Mouse (Mus musculus): Measurements from ENCODE around the gene Prrc2c. TPM values are rescaled to one million over a fixed set of nuclear protein-coding genes. Genes with fewer than 3 reads are reported as not detected.
A peak's percentile ranks its signal among the peaks of the same experiment; 100 is the strongest.

Prrc2c gene
- polyA plus RNA-seq, 1 experiment from 2014 or later = 134 TPM

DNA sequence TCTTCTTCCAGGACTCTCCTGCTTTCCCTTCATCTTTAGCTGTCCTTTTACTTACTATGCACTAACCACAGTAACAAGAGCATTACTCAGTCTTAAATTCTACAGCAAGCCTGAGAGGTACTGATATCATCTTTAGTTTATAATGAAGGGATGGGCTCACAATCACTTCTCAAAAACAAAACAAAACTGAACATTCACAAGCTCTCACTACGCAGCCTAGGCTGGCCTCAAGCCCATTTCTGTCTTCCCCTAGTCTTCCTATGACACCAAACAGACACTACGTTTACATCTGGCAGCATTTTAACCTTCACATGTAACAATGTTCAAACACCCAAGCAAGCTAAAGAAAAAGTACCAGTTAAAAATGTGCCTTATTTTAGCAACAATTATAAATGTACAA is 1.9 kb downstream of the Prrc2c start:
- peak overlapping the region; percentile 59 for H3K4me2 ChIP-seq
- no peaks in the 10 kb centered on the region for H3K27me3 ChIP-seq
- no peak overlapping the region for H3K9ac ChIP-seq
- 30% methylated on average over 2 of the region's 2 CpGs for WGBS
- H3K27ac ChIP-seq = no peak overlapping the region
- peaks cover 11% of the 10 kb centered on the region for H3K4me1 ChIP-seq
- no peak for ATAC-seq (ENCODE audit: insufficient number of reproducible peaks, low FRiP score, low TSS enrichment, low read depth)
- H3K36me3 ChIP-seq = no peaks in the 10 kb centered on the region
- H3K4me3 ChIP-seq = peak overlapping the region; percentile 99
- H3K9me3 ChIP-seq = no peaks in the 10 kb centered on the region

DNA sequence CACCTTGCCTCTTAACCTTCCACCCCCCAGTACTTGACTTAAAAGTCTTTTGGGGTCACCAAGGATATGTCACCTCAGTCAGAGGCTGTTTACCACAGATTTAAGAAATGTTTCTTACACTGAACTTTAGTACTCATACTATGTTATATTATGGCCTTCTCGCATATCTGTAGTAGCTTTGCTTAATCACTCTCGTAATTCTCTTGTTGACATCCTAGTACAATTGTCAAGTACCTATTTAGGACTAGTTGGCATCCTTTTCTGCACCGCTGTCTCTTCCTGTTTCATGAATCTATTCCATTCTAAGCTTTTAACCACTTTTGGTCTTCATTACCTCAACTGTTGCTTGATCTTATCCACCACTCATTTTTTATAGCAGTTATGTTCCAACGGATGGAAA is 5.3 kb downstream of the Prrc2c start:
- H3K27ac ChIP-seq = no peak overlapping the region
- no peak overlapping the region for H3K9ac ChIP-seq
- no peak overlapping the region for H3K4me3 ChIP-seq
- H3K36me3 ChIP-seq = no peaks in the 10 kb centered on the region
- 81% methylated on average over 4 of the region's 4 CpGs for WGBS
- no peaks in the 10 kb centered on the region for H3K27me3 ChIP-seq
- no peaks in the 10 kb centered on the region for H3K9me3 ChIP-seq
- peaks cover 11% of the 10 kb centered on the region for H3K4me1 ChIP-seq
- H3K4me2 ChIP-seq = no peak overlapping the region
- ATAC-seq (ENCODE audit: insufficient number of reproducible peaks, low FRiP score, low TSS enrichment, low read depth) = no peak

DNA sequence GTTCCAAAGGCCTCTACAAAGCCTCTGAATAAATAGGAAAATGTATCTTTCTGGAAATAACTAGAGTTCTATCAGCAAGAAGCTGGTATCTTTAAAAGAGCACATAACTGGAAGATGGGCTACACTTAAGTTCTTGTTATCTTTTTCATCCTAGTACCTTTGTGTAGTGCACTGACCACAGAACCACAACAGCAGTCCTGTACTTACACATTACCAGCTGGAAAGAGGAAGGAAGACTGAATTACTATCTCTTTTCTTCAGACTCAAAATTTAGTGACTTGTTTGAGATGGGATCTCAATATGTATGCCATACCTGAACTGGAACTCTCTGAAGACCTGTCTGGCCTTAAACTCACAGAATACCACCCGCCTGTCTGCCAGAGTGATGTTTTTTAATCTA is 6.1 kb downstream of the Prrc2c start:
- ATAC-seq (ENCODE audit: insufficient number of reproducible peaks, low FRiP score, low TSS enrichment, low read depth) = no peak
- H3K9me3 ChIP-seq = no peaks in the 10 kb centered on the region
- no peak overlapping the region for H3K27ac ChIP-seq
- no peaks in the 10 kb centered on the region for H3K36me3 ChIP-seq
- no peaks in the 10 kb centered on the region for H3K27me3 ChIP-seq
- H3K4me1 ChIP-seq = peaks cover 11% of the 10 kb centered on the region
- no peak overlapping the region for H3K9ac ChIP-seq
- no peak overlapping the region for H3K4me3 ChIP-seq
- WGBS = 85% methylated on average over 1 of the region's 1 CpGs
- no peak overlapping the region for H3K4me2 ChIP-seq

DNA sequence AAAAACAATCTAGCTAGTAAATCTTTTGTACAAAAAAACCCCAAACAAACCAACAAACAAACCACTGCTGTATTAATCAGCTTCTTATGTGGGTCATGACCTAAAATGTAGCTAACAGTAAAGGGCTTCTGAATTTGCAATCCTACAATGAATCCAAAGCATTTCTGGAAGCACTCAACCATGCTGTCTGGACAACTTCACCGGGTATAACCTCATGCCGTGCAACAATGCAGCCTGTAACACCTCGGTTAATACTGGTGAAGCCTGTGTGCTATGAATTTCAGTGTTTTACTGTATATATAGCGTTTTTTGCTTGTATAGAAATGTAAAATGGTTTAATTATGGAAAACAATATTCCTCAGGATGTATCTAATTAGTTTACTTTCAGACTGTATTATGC is 8.3 kb downstream of the Prrc2c start:
- Histone ChIP-seq H3K9ac (no peak overlapping the region), H3K27ac (no peak overlapping the region), H3K36me3 (no peaks in the 10 kb centered on the region), H3K4me2 (no peak overlapping the region), H3K4me1 (peaks cover 3% of the 10 kb centered on the region; the same call in 1 of the 2 replicates), H3K27me3 (no peaks in the 10 kb centered on the region), H3K4me3 (no peak overlapping the region), H3K9me3 (no peaks in the 10 kb centered on the region)
- ATAC-seq (ENCODE audit: insufficient number of reproducible peaks, low FRiP score, low TSS enrichment, low read depth) = no peak
- 75% methylated on average over 4 of the region's 4 CpGs for WGBS

DNA sequence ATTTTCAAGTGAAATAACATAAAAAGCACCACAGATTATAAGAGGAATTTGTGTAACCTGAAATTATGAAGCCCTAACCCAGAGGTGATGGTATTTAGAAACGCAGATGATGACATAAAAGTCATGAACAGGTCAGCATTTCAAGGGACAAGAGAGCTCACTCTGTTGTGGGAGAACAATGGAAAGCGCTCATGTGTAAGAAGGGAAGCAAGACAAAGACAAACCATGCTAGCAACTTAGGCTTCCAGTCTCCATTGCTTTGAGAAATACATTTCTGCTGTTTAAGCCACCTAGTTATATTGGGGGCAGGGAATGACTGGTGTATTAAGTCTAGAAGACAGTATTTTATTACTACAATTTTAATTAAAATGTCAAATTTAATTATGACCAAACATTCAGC is 10.9 kb downstream of the Prrc2c start:
- no peak overlapping the region for H3K9ac ChIP-seq
- ATAC-seq (ENCODE audit: insufficient number of reproducible peaks, low FRiP score, low TSS enrichment, low read depth) = no peak
- no peaks in the 10 kb centered on the region for H3K27me3 ChIP-seq
- no peak overlapping the region for H3K27ac ChIP-seq
- no peak overlapping the region for H3K4me3 ChIP-seq
- H3K9me3 ChIP-seq = no peaks in the 10 kb centered on the region
- 0 out of 2 replicates have a peak, but pooled peaks cover 3% of the 10 kb centered on the region for H3K36me3 ChIP-seq
- H3K4me2 ChIP-seq = no peak overlapping the region
- WGBS = 84% methylated on average over 2 of the region's 2 CpGs
- peaks cover 3% of the 10 kb centered on the region; the same call in 1 of the 2 replicates for H3K4me1 ChIP-seq

DNA sequence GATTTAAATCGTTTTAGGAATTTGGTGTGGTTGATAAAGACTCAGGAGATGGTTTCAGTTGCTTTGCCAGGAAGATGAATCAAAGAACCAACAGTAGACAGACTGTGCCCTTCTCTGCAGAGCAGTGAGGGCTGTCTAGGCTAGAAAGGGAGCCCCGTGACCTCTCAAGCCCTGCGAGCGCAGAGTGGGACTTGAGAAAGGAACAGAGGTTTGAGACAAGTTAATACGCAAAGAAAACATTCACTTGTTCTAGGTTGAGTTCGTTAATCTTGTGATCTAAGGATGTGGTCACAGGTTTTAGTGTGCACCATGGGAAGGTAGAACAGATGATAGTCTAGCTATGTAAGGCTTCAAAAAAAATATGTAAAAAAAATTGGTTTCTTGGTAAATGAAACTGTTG is 12.4 kb downstream of the Prrc2c start:
- Histone ChIP-seq H3K9me3 (no peaks in the 10 kb centered on the region), H3K27ac (no peak overlapping the region), H3K4me3 (no peak overlapping the region), H3K4me2 (no peak overlapping the region), H3K36me3 (peaks cover 14% of the 10 kb centered on the region), H3K9ac (no peak overlapping the region), H3K27me3 (no peaks in the 10 kb centered on the region), H3K4me1 (peaks cover 3% of the 10 kb centered on the region; the same call in 1 of the 2 replicates)
- no peak for ATAC-seq (ENCODE audit: insufficient number of reproducible peaks, low FRiP score, low TSS enrichment, low read depth)
- 88% methylated on average over 6 of the region's 6 CpGs for WGBS

DNA sequence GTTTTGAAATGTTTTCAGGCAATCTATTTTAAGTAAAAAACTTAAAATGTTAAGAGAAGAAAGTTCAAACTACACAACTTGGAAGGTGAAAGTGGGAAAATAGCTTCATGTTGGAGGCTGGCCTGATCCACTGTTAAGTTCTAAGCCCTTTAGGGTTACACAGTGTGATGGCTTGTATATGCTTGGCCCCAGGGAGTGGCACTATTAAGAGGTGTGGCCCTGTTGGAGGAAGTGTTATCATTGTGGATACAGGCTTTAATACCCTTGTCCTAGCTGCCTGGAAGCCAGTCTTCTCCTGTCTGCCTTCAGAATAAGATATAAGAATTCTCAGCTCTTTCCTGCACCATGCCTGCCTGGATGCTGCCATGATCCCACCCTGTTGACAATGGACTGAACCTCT is 16.7 kb downstream of the Prrc2c start:
- no peak overlapping the region for H3K9ac ChIP-seq

DNA sequence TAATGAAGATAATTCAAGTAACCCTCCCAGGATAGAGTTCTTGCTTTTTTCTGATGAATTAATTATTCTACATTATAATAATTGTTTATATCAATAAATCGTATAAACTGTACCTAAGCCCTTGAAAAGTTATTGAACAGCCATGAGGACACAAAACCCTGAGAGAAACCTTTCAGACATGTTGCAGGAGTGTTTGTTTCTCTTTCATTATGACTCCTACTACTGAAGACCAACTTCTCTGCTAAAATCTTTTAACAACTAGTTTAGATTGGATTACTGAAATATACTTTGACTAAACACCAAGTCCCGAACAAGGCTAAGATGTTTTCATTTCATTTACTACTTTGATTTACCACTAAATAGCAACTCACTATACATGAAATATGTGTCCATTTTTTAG is 19.7 kb downstream of the Prrc2c start:
- 92% methylated on average over 2 of the region's 2 CpGs for WGBS
- H3K36me3 ChIP-seq = peaks cover 53% of the 10 kb centered on the region

More for the DNA sequence above, 16.7 kb downstream of the Prrc2c start:
- H3K36me3 ChIP-seq = peaks cover 34% of the 10 kb centered on the region
- no peak overlapping the region for H3K27ac ChIP-seq
- H3K4me2 ChIP-seq = no peak overlapping the region
- no peak for ATAC-seq (ENCODE audit: insufficient number of reproducible peaks, low FRiP score, low TSS enrichment, low read depth)
- peaks cover 3% of the 10 kb centered on the region; the same call in 1 of the 2 replicates for H3K4me1 ChIP-seq
- H3K9me3 ChIP-seq = no peaks in the 10 kb centered on the region
- H3K27me3 ChIP-seq = no peaks in the 10 kb centered on the region
- no peak overlapping the region for H3K4me3 ChIP-seq

DNA sequence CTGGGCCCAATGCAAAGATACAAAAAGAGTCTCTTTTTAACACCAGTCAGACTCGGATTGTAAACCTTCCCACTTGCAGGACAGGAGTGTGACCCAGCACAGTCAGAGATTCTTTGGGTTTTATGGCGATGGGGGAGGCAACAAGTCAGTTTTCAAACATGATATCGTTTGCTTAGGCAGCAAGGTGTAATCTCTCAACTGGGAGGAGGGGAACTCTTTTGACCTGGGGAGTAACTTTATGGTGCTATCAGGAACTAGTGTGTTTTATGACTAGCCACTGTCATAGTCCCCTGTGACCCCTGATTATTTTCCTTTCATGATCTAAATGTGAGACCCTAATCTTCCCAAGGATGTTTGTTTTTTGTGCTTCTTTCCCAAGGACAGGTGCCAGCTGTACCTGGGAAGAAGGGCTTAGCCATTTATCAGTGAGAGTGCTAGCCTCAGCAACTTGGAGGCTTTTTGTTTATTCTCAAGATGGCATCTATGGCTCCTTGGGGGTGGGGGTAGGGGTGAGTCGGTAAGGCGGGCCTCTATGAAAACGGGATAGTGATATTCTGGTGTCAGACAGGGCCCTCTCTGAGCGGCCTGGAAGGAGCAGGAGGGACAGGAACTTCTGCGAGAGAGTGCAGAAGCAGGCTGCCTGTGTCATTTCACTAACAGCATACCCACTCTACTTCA is 39.8 kb downstream of the Prrc2c start:
- 74% methylated on average over 8 of the region's 8 CpGs for WGBS

More for the DNA sequence above, 19.7 kb downstream of the Prrc2c start:
- Histone ChIP-seq H3K4me1 (no peaks in the 10 kb centered on the region), H3K4me3 (no peak overlapping the region), H3K27me3 (no peaks in the 10 kb centered on the region), H3K27ac (no peak overlapping the region), H3K9ac (no peak overlapping the region), H3K4me2 (no peak overlapping the region), H3K9me3 (no peaks in the 10 kb centered on the region)
- no peak for ATAC-seq (ENCODE audit: insufficient number of reproducible peaks, low FRiP score, low TSS enrichment, low read depth)

DNA sequence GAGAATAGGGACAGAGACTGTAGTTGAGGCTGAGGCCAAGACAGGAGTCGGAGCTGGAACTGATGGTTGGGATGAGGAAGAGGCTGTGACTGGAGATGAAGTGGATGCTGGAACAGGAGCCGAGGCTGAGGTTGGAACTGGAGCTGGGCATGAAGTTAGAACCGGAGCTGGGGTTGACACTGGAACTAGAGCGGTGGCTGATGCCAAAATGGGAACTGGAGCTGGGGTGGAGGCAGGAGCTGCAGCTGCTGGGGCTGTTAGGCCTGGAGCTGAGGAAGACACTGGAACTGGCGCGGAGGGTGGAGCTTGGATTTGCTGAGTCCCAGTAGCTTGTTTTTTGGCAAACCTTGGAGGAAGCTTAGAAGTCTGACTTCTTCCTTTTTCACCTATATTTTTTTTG is 42.5 kb downstream of the Prrc2c start:
- Histone ChIP-seq H3K27me3 (no peaks in the 10 kb centered on the region), H3K4me2 (no peak overlapping the region), H3K9ac (no peak overlapping the region), H3K9me3 (no peaks in the 10 kb centered on the region), H3K4me1 (no peaks in the 10 kb centered on the region), H3K27ac (no peak overlapping the region), H3K4me3 (no peak overlapping the region), H3K36me3 (peaks cover 62% of the 10 kb centered on the region)
- WGBS = 89% methylated on average over 6 of the region's 6 CpGs
- no peak for ATAC-seq (ENCODE audit: insufficient number of reproducible peaks, low FRiP score, low TSS enrichment, low read depth)

More for the DNA sequence above, 39.8 kb downstream of the Prrc2c start:
- no peak for ATAC-seq (ENCODE audit: insufficient number of reproducible peaks, low FRiP score, low TSS enrichment, low read depth)
- Histone ChIP-seq H3K9me3 (no peaks in the 10 kb centered on the region), H3K9ac (no peak overlapping the region), H3K27me3 (no peaks in the 10 kb centered on the region), H3K4me3 (no peak overlapping the region), H3K4me1 (no peaks in the 10 kb centered on the region), H3K36me3 (peaks cover 66% of the 10 kb centered on the region), H3K4me2 (no peak overlapping the region), H3K27ac (no peak overlapping the region)

DNA sequence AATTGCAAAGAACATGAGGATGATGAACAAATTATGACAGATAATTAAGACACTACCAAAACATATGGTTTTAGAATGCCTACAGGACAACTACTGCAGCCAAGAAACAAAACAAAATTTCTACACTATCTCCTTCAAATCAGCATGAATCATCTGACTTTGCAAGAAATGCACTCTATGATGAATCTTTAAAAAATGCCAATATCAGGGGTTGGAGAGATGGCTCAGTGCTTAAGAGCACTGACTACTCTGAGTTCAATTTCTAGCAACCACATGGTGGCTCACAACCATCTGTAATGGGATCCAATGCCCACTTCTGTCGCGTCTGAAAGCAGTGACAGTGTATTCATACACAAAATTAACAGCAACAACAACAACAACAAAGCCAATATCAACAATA is 46.6 kb downstream of the Prrc2c start:
- WGBS = 79% methylated on average over 2 of the region's 2 CpGs
- Histone ChIP-seq H3K36me3 (peaks cover 70% of the 10 kb centered on the region), H3K4me3 (no peak overlapping the region), H3K9ac (no peak overlapping the region), H3K9me3 (no peaks in the 10 kb centered on the region), H3K27me3 (no peaks in the 10 kb centered on the region), H3K4me1 (no peaks in the 10 kb centered on the region), H3K27ac (no peak overlapping the region), H3K4me2 (no peak overlapping the region)
- no peak for ATAC-seq (ENCODE audit: insufficient number of reproducible peaks, low FRiP score, low TSS enrichment, low read depth)

DNA sequence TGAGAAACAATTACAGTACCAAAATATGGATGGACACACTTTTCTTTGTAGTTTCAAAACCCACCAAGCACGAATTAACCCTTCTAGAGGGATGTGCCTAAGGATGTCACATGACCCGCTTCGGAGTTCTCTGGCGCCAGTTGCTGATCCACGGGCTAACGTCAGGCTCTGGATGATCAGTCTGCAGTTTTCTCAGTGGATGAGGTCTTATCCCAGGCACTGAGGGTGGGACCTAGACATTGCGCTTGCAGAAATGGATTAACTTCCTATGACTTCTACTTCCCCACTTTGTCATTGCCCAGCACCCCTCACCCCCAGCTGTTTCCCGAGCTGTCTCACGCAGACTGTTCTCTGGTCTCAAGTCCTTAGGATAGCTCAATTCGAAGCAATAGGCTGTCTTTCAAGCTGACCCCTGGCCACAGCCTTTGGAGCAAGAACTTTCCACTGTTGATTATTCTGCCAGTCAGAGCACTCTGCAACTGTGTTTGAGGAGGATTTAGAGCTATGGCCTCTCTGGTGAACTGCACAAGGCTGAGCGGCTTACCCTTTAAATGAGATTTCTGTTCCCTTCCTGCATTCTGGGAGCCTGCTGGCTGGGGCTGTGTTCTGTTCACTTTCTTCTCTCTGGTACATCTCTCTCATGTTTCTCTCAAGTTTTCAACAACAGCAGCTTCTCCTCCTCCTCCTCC is 74.7 kb downstream of the Prrc2c start:
- Histone ChIP-seq H3K27ac (no peak overlapping the region; the same call in 1 of the 2 replicates), H3K36me3 (peaks cover 16% of the 10 kb centered on the region), H3K4me3 (peak overlapping the region; percentile 35), H3K27me3 (no peaks in the 10 kb centered on the region), H3K9me3 (no peaks in the 10 kb centered on the region), H3K4me1 (peaks cover 6% of the 10 kb centered on the region), H3K4me2 (peak overlapping the region; percentile 56), H3K9ac (peak overlapping the region; percentile 34)
- 2% methylated on average over 11 of the region's 11 CpGs for WGBS
- peak; percentile 73 for ATAC-seq (ENCODE audit: insufficient number of reproducible peaks, low FRiP score, low TSS enrichment, low read depth)

All from limb, embryonic 15.5 days (tissue).